Mouse (Mus musculus) hindbrain, embryonic 14.5 days (tissue): ENCODE results near the gene Alox8. TPM values are rescaled to one million over a fixed set of nuclear protein-coding genes. Genes with fewer than 3 reads are reported as not detected.

Experiments used
- ATAC-seq: fragments of 200-750 bp; cut with Nextera tagmentation; 2 replicates; pipeline ENCODE4 v1.8.0; 2017; ENCODE audit warnings: moderate number of reproducible peaks, mild to moderate bottlenecking, moderate TSS enrichment, moderate library complexity; ENCODE audit not compliant: low FRiP score
- DNase-seq: peaks from one replicate; pipeline ENCODE4 v3.0.0-alpha.2; 2015; ENCODE audit warnings: low spot score
- H3K27ac ChIP-seq: fragments of 300-500 bp; sonication (generic); 2 replicates; pipeline ENCODE4 v1.5.1; 2014; ENCODE audit warnings: mild to moderate bottlenecking, moderate library complexity
- H3K27me3 ChIP-seq: fragments of 300-500 bp; sonication (generic); 2 replicates; pipeline ENCODE4 v1.6.1; 2014; ENCODE audit warnings: mild to moderate bottlenecking, low read length, mixed read lengths; ENCODE audit not compliant: control insufficient read depth, insufficient read depth
- H3K36me3 ChIP-seq: fragments of 300-500 bp; sonication (generic); replicated peaks from 2 replicates; pipeline ENCODE4 v1.6.1; 2014; ENCODE audit not compliant: control insufficient read depth, insufficient read depth
- H3K4me1 ChIP-seq: fragments of 300-500 bp; sonication (generic); replicated peaks from 2 replicates; pipeline ENCODE4 v1.6.1; 2014; ENCODE audit warnings: antibody characterized with exemption, low read length, mixed read lengths; ENCODE audit not compliant: control insufficient read depth, insufficient read depth
- H3K4me2 ChIP-seq: fragments of 300-500 bp; sonication (generic); replicated peaks from 2 replicates; pipeline ENCODE4 v1.6.1; 2014; ENCODE audit warnings: mild to moderate bottlenecking, moderate library complexity
- H3K4me3 ChIP-seq: fragments of 300-500 bp; sonication (generic); replicated peaks from 2 replicates; pipeline ENCODE4 v1.5.1; 2014; ENCODE audit warnings: mild to moderate bottlenecking, low read length
- H3K9ac ChIP-seq: fragments of 300-500 bp; sonication (generic); 2 replicates; pipeline ENCODE4 v1.6.1; 2014
- H3K9me3 ChIP-seq: fragments of 300-500 bp; sonication (generic); 2 replicates; pipeline ENCODE4 v1.6.1; 2016; ENCODE audit warnings: low read length; ENCODE audit not compliant: control insufficient read depth
- WGBS: fragments of 180-500 bp; shearing (Covaris S2); extraction: QIAGEN DNeasy Blood & Tissue Kit; methylation state at CpG from one replicate; pipeline ENCODE4 v1.1.7; 2014; 5-methylcytosine and 5-hydroxymethylcytosine counted together
- polyA plus RNA-seq: library from polyadenylated mRNA; unstranded; fragments of >200 nt; fragmentation: Nextera tagmentation; extraction: Ambion mirVana; gene quantifications from 2 replicates; pipeline ENCODE4 v1.2.1, GENCODE M21; 2014

The Alox8 gene
- polyA plus RNA-seq, result 0.25 and 0.30 TPM in 2 replicates

DNA sequence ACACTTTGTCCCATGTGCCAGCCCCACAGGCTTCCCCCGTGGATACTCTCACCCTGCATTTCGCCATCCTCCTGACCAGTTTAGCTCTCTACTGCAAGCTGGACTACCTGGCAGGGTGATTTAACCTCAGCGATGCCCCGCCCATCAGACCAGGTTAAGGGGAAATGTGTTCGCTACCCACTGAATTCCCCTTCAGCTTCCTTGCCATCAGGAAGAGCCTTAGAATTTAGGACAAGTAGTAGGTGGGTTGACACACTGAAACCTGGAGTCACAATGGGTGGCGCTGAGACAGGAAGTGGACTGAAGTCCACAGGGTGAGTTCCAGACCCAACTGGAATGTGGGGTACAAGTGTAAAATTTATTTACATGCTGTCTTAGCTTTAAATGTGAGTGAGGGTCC lies at the start of gene Alox8:
TSS of gene Alox8 (minus strand) at position 101 of the 400 bp plus-strand sequence.
- ATAC-seq (no peak), DNase-seq (no peak)
- peak within 1 kb of the TSS; percentile 22; the same call in 1 of the 2 replicates for H3K9ac ChIP-seq

DNA sequence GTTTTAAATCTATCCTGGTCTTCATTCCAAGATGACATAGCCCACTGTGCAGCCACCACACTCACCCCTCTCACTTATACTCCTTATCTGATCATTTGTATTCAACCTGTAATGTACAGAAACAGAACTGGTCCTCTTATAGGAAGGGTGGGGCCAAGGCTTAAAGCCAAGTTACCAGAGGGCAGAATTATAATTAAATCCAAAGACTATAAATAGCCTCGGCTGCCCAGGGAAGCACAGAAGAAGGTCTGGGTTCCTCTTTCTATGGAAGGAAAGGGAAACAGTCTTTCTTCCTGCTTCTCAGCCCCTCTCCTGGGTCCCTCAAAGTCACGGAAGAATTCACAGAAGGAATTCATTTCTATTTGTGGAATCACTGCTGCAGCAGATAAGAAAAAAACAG lies 48.0 kb upstream of the Alox8 start:
- H3K4me3 ChIP-seq, result no peak overlapping the region
- H3K9me3 ChIP-seq, result no peaks in the 10 kb centered on the region
- H3K9ac ChIP-seq, result no peak overlapping the region
- no peak for ATAC-seq
- no peaks in the 10 kb centered on the region for H3K4me1 ChIP-seq
- H3K27me3 ChIP-seq, result no peaks in the 10 kb centered on the region
- no peak overlapping the region for H3K27ac ChIP-seq
- H3K36me3 ChIP-seq, result no peaks in the 10 kb centered on the region
- WGBS, result 54% methylated on average over 2 of the region's 2 CpGs
- peak overlapping the region; percentile 11; the same call in 1 of the 2 replicates for H3K4me2 ChIP-seq
- no peak for DNase-seq

More for the DNA sequence above, at the start of gene Alox8:
- Histone ChIP-seq H3K4me1 (peaks cover 3% of the 10 kb centered on the region; the same call in 1 of the 2 replicates), H3K27me3 (peaks cover 25% of the 10 kb centered on the region), H3K36me3 (no peaks in the 10 kb centered on the region), H3K27ac (no peak within 1 kb of the TSS), H3K4me3 (peak within 1 kb of the TSS; percentile 4), H3K4me2 (peak within 1 kb of the TSS; percentile 41), H3K9me3 (no peaks in the 10 kb centered on the region)
- WGBS, result 35% methylated on average over 6 of the region's 6 CpGs

DNA sequence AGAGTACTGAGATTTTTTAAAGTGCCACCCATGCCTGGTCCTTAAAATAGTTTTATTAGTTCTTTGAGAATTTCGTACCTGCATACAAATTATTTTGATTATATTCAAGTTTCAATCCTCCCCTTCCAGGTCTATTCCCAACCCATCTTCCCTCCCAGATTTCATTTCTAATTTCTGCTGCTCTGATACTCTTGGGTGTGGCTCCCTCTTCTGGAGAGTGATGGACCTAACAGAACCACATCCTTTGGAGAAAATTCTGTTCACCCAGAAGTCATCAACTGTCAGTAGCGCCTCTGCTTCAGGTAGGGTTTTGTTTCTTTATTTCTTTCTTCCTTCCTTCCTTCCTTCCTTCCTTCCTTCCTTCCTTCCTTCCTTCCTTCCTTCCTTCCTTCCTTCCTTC lies 47.3 kb upstream of the Alox8 start:
- H3K4me3 ChIP-seq, result no peak overlapping the region
- no peak overlapping the region for H3K9ac ChIP-seq
- no peak overlapping the region for H3K4me2 ChIP-seq
- no peak overlapping the region for H3K27ac ChIP-seq
- H3K27me3 ChIP-seq, result no peaks in the 10 kb centered on the region
- WGBS, result 28% methylated on average over 2 of the region's 2 CpGs
- ATAC-seq, result no peak
- H3K9me3 ChIP-seq, result no peaks in the 10 kb centered on the region
- peak; percentile 80 for DNase-seq
- no peaks in the 10 kb centered on the region for H3K4me1 ChIP-seq
- no peaks in the 10 kb centered on the region for H3K36me3 ChIP-seq

- ATAC-seq (no peak), DNase-seq (no peak)
- no peaks in the 10 kb centered on the region for H3K9me3 ChIP-seq
- peak within 1 kb of the TSS; percentile 45 for H3K4me3 ChIP-seq
- H3K4me2 ChIP-seq, result peak within 1 kb of the TSS; percentile 82
- H3K9ac ChIP-seq, result peak within 1 kb of the TSS; percentile 58
- H3K36me3 ChIP-seq, result no peaks in the 10 kb centered on the region
- H3K27ac ChIP-seq, result peak within 1 kb of the TSS; percentile 70; the same call in 1 of the 2 replicates
- WGBS, result 25% methylated on average over 13 of the region's 13 CpGs
- H3K27me3 ChIP-seq, result peaks cover 26% of the 10 kb centered on the region
- H3K4me1 ChIP-seq, result peaks cover 4% of the 10 kb centered on the region; the same call in 1 of the 2 replicates
Measured at GRCm38 (mm10) chr11:69236926-69237260, 39.2 kb upstream of the Alox8 start, which contains the start of gene Gucy2e. Gucy2e (minus strand) TSS chr11:69237036.

DNA sequence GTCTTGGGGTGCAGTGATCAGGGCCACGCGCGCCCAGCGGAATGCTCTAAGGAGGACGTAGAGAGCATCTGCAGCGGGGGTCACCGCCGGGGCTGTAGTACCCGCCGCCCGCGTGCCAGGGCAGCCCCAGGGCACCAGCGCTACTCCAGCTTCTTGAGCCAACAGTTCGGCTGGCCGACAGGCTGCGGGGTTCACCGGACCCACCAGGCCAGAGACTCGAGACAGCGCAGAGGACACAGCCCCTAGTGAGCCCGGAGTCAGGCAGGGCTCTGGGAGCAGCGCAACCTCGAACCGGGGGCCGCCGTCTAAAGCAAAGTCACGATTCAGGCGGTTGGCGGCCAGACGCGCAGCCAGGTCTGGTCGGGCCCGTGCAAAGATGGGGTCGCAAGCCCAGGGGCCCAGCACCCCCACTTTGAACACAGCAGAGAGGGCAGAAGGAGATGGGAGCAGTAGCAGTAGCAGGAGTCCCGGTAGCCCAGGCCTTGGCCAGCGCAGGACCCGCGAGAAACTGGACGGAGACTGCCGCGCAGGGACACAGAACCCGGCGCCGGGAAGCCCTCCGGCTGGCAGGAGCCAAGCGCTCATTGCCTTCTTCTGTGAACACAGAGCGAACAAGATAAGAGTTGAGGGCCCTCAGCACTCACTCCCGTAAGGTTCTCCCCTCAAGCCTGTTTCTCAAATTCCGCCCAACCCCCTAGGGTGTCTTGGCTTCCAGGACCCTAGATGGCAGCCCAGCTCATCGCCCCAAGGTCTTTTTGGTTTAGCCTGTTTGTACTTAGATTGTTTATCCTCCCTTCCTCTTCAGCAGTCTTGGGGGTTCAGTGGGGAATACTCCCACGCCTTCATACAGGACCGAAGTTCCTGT lies 38.6 kb upstream of the Alox8 start:
- H3K9me3 ChIP-seq, result no peaks in the 10 kb centered on the region
- peak overlapping the region; percentile 45 for H3K4me3 ChIP-seq
- H3K36me3 ChIP-seq, result no peaks in the 10 kb centered on the region
- ATAC-seq (no peak), DNase-seq (no peak)
- H3K4me2 ChIP-seq, result peak overlapping the region; percentile 82
- H3K27ac ChIP-seq, result 0 out of 2 replicates have a peak overlapping the region, but pooled peaks have one; percentile 70
- H3K4me1 ChIP-seq, result peaks cover 4% of the 10 kb centered on the region; the same call in 1 of the 2 replicates
- WGBS, result 2% methylated on average over 51 of the region's 51 CpGs
- H3K9ac ChIP-seq, result peak overlapping the region; percentile 58
- peaks cover 26% of the 10 kb centered on the region for H3K27me3 ChIP-seq

DNA sequence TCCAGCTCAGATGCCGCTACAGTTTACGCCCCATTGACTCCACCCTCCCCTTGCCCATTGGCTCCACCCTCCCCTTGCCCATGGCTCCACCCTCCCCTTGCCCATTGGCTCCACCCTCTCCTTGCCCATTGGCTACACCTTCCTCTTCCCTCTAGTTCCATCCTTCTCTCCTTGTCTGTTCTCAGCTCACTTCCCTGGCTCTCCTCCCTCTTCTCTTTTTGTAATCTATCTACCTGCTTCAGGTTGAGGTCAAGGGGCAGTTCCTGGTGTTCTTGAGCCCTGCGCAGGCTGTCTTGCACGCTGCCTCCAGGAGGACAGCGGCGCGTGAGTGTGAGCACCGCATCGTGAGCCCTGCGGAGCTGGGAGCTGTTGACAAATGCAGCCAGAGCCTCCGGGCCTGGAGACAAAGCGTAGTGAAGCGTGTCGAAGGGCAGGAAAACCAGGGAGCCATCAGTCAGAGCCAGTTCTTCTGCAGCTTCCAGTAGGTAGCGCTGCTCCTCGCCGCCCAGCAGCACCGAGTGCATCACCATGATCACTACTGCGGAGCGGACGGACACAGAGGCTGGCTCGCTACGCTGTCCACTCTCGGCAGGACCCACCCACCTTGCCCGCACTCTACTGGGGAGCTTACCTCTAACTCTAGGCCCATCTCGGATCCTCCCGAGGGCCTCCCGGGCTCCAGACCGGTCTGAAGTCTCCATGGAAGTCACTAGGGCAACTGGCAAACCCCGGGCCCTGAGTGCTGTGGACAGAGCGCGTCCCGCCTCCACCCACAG lies 37.8 kb upstream of the Alox8 start:
- peak; percentile 90 for ATAC-seq
- peaks cover 26% of the 10 kb centered on the region for H3K27me3 ChIP-seq
- WGBS, result 1% methylated on average over 31 of the region's 33 CpGs

GRCm38 (mm10) chr11:69233141-69233540 lies 35.5 kb upstream of the Alox8 start:
- no peak overlapping the region for H3K27ac ChIP-seq
- no peak overlapping the region for H3K4me2 ChIP-seq
- H3K27me3 ChIP-seq, result peaks cover 26% of the 10 kb centered on the region
- no peak overlapping the region for H3K9ac ChIP-seq
- no peak overlapping the region for H3K4me3 ChIP-seq
- 79% methylated on average over 2 of the region's 2 CpGs for WGBS
- H3K9me3 ChIP-seq, result no peaks in the 10 kb centered on the region
- ATAC-seq (no peak), DNase-seq (no peak)
- H3K36me3 ChIP-seq, result no peaks in the 10 kb centered on the region
- peaks cover 4% of the 10 kb centered on the region; the same call in 1 of the 2 replicates for H3K4me1 ChIP-seq

More for the DNA sequence above, 37.8 kb upstream of the Alox8 start:
- Histone ChIP-seq H3K4me3 (peak overlapping the region; percentile 45), H3K4me1 (peaks cover 4% of the 10 kb centered on the region; the same call in 1 of the 2 replicates), H3K36me3 (no peaks in the 10 kb centered on the region), H3K27ac (peak overlapping the region; percentile 70), H3K9ac (peak overlapping the region; percentile 58), H3K9me3 (no peaks in the 10 kb centered on the region), H3K4me2 (peak overlapping the region; percentile 82)
- peak; percentile 71 for DNase-seq

- Histone ChIP-seq H3K9me3 (no peaks in the 10 kb centered on the region), H3K27ac (no peak overlapping the region), H3K9ac (no peak overlapping the region), H3K4me2 (no peak overlapping the region), H3K4me1 (peaks cover 4% of the 10 kb centered on the region; the same call in 1 of the 2 replicates), H3K4me3 (no peak overlapping the region), H3K27me3 (no peaks in the 10 kb centered on the region; the same call in none of the 2 replicates), H3K36me3 (no peaks in the 10 kb centered on the region)
- ATAC-seq, result no peak
- 83% methylated on average over 4 of the region's 4 CpGs for whole genome bisulfite sequencing
- no peak for DNase-seq
Measured at GRCm38 (mm10) chr11:69230420-69230819, 32.8 kb upstream of the Alox8 start.

DNA sequence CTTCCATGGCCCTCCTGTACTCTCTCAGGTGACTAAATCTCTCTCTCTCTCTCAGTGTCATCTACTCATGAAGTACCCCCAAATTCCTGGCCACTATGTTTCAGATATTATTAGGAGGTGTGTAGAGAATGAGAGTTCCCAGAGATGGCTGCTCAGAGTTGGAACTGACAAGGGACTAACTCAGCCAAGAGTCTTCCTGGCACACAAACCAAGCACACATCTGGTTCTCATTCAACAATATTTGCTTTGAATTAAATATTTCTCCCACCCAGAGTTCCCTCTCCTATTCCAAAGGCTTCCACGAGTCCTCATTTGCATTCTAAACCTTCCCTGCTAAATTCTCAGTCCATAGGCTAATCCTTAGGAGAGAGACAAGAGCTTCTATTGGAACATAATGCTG lies 28.1 kb upstream of the Alox8 start:
- Histone ChIP-seq H3K27ac (no peak overlapping the region), H3K27me3 (no peaks in the 10 kb centered on the region), H3K4me2 (no peak overlapping the region), H3K9ac (no peak overlapping the region), H3K9me3 (no peaks in the 10 kb centered on the region), H3K4me3 (no peak overlapping the region), H3K4me1 (no peaks in the 10 kb centered on the region), H3K36me3 (no peaks in the 10 kb centered on the region)
- ATAC-seq, result no peak
- 74% methylated on average over 1 of the region's 1 CpGs for WGBS
- DNase-seq, result no peak
